Mouse (Mus musculus) adrenal gland, postnatal 0 days (tissue): ENCODE results near the gene Bves. TPM values are rescaled to one million over a fixed set of nuclear protein-coding genes. Genes with fewer than 3 reads are reported as not detected.

Experiments
- polyA plus RNA-seq: library from polyadenylated mRNA; unstranded; fragments of >200 nt; fragmentation: Nextera tagmentation; extraction: Ambion mirVana; gene quantifications from 2 replicates; pipeline ENCODE4 v1.2.1, GENCODE M21; 2015

The Bves gene
- polyA plus RNA-seq: 0.08 and 0.52 TPM in 2 replicates

DNA sequence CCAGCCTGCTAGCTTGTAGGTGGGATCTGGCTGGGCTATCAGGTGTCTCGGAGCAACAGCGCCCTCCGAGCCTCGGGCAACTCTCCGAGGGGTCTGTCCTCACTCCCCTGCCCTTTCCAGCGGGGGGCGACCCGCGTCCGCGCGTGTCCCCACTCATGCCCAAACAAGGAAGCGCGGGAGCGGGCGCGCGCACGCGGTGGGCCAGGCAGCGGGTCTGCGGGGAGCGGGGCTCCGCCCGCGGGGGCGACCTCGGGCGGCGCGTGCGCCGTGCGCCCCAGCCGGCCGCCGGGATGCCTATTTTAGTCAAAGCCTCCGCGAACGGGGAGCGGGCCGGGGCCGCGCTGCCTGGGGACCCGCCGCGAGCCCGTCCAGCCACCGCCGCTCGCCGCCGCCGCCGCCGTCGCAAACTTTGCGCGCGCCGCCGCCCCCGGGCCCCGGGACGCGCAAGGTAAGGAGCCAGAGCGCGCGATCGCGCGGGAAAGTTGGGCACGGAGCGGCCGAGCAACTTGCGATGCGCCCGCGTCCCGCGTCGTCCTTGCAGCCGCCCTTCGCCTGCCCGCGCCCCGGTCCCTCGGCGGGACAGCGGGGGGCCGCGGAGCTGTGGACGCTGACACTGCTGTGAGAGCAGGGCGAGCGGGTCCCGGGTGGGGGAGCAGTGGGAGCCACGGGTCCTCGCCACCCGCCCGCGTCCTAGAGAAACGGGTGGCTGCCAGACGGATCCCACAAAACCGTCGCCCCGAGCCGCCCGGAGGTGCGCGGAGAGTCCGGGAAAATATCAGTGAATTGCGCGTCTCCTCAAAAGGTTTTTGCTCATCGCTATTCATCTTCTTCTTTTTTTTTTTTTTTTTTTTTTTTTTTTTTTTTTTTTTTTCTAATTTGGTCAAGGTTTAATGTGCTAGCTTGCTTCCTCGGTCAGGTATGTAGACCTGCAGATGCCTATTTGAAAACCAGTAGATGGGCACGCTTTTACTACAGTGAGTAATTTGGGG, at the start of gene Bves:
TSS of gene Bves (plus strand) at position 339 of the 989 bp plus-strand sequence.

Other genes starting within 250 kb of the Bves start
- gene Popdc3, start 157.7 kb upstream of the Bves start, polyA plus RNA-seq: 0.95 and 1.2 TPM in 2 replicates
- 0.39 and 0.60 TPM in 2 replicates for gene Lin28b, start 150.6 kb downstream of the Bves start, polyA plus RNA-seq
- gene Hace1, start 242.1 kb downstream of the Bves start, polyA plus RNA-seq: 9.5 and 11.6 TPM in 2 replicates